Mouse (Mus musculus) right cerebral cortex, postnatal 25 days (tissue): Measurements from ENCODE around the gene Arhgef10l.
"Not testable (repeated sequence)": the region's sequence is repeated elsewhere in the genome, so short reads cannot be mapped to it uniquely, and the experiment has no call there.

Experiments
- DNase-seq: peaks from one replicate; pipeline ENCODE4 v3.0.0; 2022

Gene Arhgef10l

GRCm38 (mm10) chr4:140564459-140564858 is 101.4 kb downstream of the Arhgef10l start:
- not testable (repeated sequence) for DNase-seq

- DNase-seq = no peak
These were observed 103.2 kb downstream of the Arhgef10l start for GRCm38 (mm10) chr4:140562461-140563178.

- no peak for DNase-seq
These were observed 104.1 kb downstream of the Arhgef10l start for GRCm38 (mm10) chr4:140561744-140562143.

GRCm38 (mm10) chr4:140559862-140560261 is 106.0 kb downstream of the Arhgef10l start:
- no peak for DNase-seq

- DNase-seq = no peak
These were observed 107.6 kb downstream of the Arhgef10l start for GRCm38 (mm10) chr4:140558193-140558592.

- DNase-seq = no peak
These were observed 109.3 kb downstream of the Arhgef10l start for GRCm38 (mm10) chr4:140556561-140556960.

GRCm38 (mm10) chr4:140555273-140555672 is 110.5 kb downstream of the Arhgef10l start:
- DNase-seq = peak; percentile 46

- no peak for DNase-seq
These were observed 111.3 kb downstream of the Arhgef10l start for GRCm38 (mm10) chr4:140554552-140554951.

- DNase-seq = no peak
These were observed 114.0 kb downstream of the Arhgef10l start for GRCm38 (mm10) chr4:140551766-140552165.

GRCm38 (mm10) chr4:140550670-140551069 is 115.1 kb downstream of the Arhgef10l start:
- DNase-seq = no peak

GRCm38 (mm10) chr4:140549975-140550374 is 115.8 kb downstream of the Arhgef10l start:
- DNase-seq = peak; percentile 37

- no peak for DNase-seq
These were observed 118.3 kb downstream of the Arhgef10l start for GRCm38 (mm10) chr4:140547488-140547887.

- DNase-seq = peak; percentile 42
These were observed 126.7 kb downstream of the Arhgef10l start for GRCm38 (mm10) chr4:140539125-140539524.

GRCm38 (mm10) chr4:140537561-140538021 is 128.2 kb downstream of the Arhgef10l start:
- no peak for DNase-seq

GRCm38 (mm10) chr4:140535323-140535722 is 130.5 kb downstream of the Arhgef10l start:
- no peak for DNase-seq

- DNase-seq = no peak
These were observed 133.5 kb downstream of the Arhgef10l start for GRCm38 (mm10) chr4:140532270-140532669.

- no peak for DNase-seq
These were observed 134.8 kb downstream of the Arhgef10l start for GRCm38 (mm10) chr4:140531024-140531423.

GRCm38 (mm10) chr4:140529735-140530134 is 136.1 kb downstream of the Arhgef10l start:
- no peak for DNase-seq

GRCm38 (mm10) chr4:140528443-140528842 is 137.4 kb downstream of the Arhgef10l start:
- DNase-seq = no peak

- DNase-seq = no peak
These were observed 140.1 kb downstream of the Arhgef10l start for GRCm38 (mm10) chr4:140525674-140526177.

- no peak for DNase-seq
These were observed 140.9 kb downstream of the Arhgef10l start for GRCm38 (mm10) chr4:140524927-140525326.

- DNase-seq = no peak
These were observed 142.9 kb downstream of the Arhgef10l start for GRCm38 (mm10) chr4:140522873-140523272.

- no peak for DNase-seq
These were observed 145.1 kb downstream of the Arhgef10l start for GRCm38 (mm10) chr4:140520719-140521118.

GRCm38 (mm10) chr4:140513797-140514196 is 152.0 kb downstream of the Arhgef10l start:
- DNase-seq = no peak

GRCm38 (mm10) chr4:140509856-140510255 is 156.0 kb downstream of the Arhgef10l start:
- DNase-seq = no peak
